Mouse (Mus musculus): ENCODE results near the gene Eif3i. TPM values are rescaled to one million over a fixed set of nuclear protein-coding genes. Genes with fewer than 3 reads are reported as not detected.
"Not testable (repeated sequence)": the region's sequence is repeated elsewhere in the genome, so short reads cannot be mapped to it uniquely, and the experiment has no call there.

Eif3i gene
- polyA plus RNA-seq, 1 experiment from 2014 or later, result 270 TPM

- peak; percentile 65 for ATAC-seq (ENCODE audit: insufficient number of reproducible peaks, low FRiP score, low TSS enrichment, low read depth)
- WGBS, result under 1% methylated on average over 24 of the region's 24 CpGs
- peak overlapping the region; percentile 45; the same call in 1 of the 2 replicates for H3K27ac ChIP-seq (replicated peaks)
These were observed 44.5 kb downstream of the Eif3i start for GRCm38 (mm10) chr4:129555862-129556531.

GRCm38 (mm10) chr4:129555421-129555861 lies 45.0 kb downstream of the Eif3i start:
- Histone ChIP-seq H3K9me3 (replicated peaks) (no peaks in the 10 kb centered on the region), H3K4me1 (peaks cover 19% of the 10 kb centered on the region), H3K4me2 (replicated peaks) (peak overlapping the region; percentile 86), H3K4me3 (replicated peaks) (peak overlapping the region; percentile 53), H3K27ac (replicated peaks) (no peak overlapping the region), H3K27me3 (no peaks in the 10 kb centered on the region), H3K9ac (0 out of 2 replicates have a peak overlapping the region, but pooled peaks have one; percentile 26), H3K36me3 (no peaks in the 10 kb centered on the region)
- 3% methylated on average over 16 of the region's 16 CpGs for WGBS
- ATAC-seq (ENCODE audit: insufficient number of reproducible peaks, low FRiP score, low TSS enrichment, low read depth), result 0 out of 2 replicates have a peak, but pooled peaks have one; percentile 27

More at GRCm38 (mm10) chr4:129555862-129556531, 44.5 kb downstream of the Eif3i start:
- H3K9me3 ChIP-seq (replicated peaks), result no peaks in the 10 kb centered on the region
- H3K9ac ChIP-seq, result peak overlapping the region; percentile 26; the same call in 1 of the 2 replicates
- H3K27me3 ChIP-seq, result no peaks in the 10 kb centered on the region
- no peaks in the 10 kb centered on the region for H3K36me3 ChIP-seq
- H3K4me2 ChIP-seq (replicated peaks), result peak overlapping the region; percentile 86
- peaks cover 19% of the 10 kb centered on the region for H3K4me1 ChIP-seq
- H3K4me3 ChIP-seq (replicated peaks), result peak overlapping the region; percentile 53

GRCm38 (mm10) chr4:129554512-129554911 lies 45.9 kb downstream of the Eif3i start:
- WGBS, result 84% methylated on average over 6 of the region's 6 CpGs

GRCm38 (mm10) chr4:129550295-129550694 lies 50.2 kb downstream of the Eif3i start:
- Histone ChIP-seq H3K27ac (replicated peaks) (no peak overlapping the region), H3K9me3 (replicated peaks) (no peaks in the 10 kb centered on the region), H3K36me3 (no peaks in the 10 kb centered on the region)

More at GRCm38 (mm10) chr4:129554512-129554911, 45.9 kb downstream of the Eif3i start:
- H3K4me3 ChIP-seq (replicated peaks); H3K27me3 ChIP-seq; ATAC-seq (ENCODE audit: insufficient number of reproducible peaks, low FRiP score, low TSS enrichment, low read depth); H3K9me3 ChIP-seq (replicated peaks); H3K4me2 ChIP-seq (replicated peaks); H3K36me3 ChIP-seq; H3K9ac ChIP-seq; H3K27ac ChIP-seq (replicated peaks): not testable (repeated sequence)
- H3K4me1 ChIP-seq, result peaks cover 19% of the 10 kb centered on the region

GRCm38 (mm10) chr4:129549306-129549705 lies 51.1 kb downstream of the Eif3i start:
- Histone ChIP-seq H3K27me3 (no peaks in the 10 kb centered on the region), H3K9ac (no peak overlapping the region), H3K4me1 (no peaks in the 10 kb centered on the region), H3K9me3 (replicated peaks) (no peaks in the 10 kb centered on the region), H3K4me3 (replicated peaks) (no peak overlapping the region), H3K4me2 (replicated peaks) (no peak overlapping the region), H3K27ac (replicated peaks) (no peak overlapping the region), H3K36me3 (no peaks in the 10 kb centered on the region)
- WGBS, result 86% methylated on average over 2 of the region's 2 CpGs
- no peak for ATAC-seq (ENCODE audit: insufficient number of reproducible peaks, low FRiP score, low TSS enrichment, low read depth)

More at GRCm38 (mm10) chr4:129550295-129550694, 50.2 kb downstream of the Eif3i start:
- Histone ChIP-seq H3K4me1 (peaks cover 1% of the 10 kb centered on the region), H3K27me3 (no peaks in the 10 kb centered on the region), H3K4me2 (replicated peaks) (no peak overlapping the region), H3K4me3 (replicated peaks) (no peak overlapping the region), H3K9ac (no peak overlapping the region)
- WGBS, result 47% methylated on average over 1 of the region's 1 CpGs
- ATAC-seq (ENCODE audit: insufficient number of reproducible peaks, low FRiP score, low TSS enrichment, low read depth), result no peak

- not testable (repeated sequence) for H3K4me1 ChIP-seq; H3K4me3 ChIP-seq (replicated peaks); H3K36me3 ChIP-seq; H3K27me3 ChIP-seq; H3K4me2 ChIP-seq (replicated peaks); H3K9me3 ChIP-seq (replicated peaks); H3K27ac ChIP-seq (replicated peaks); ATAC-seq (ENCODE audit: insufficient number of reproducible peaks, low FRiP score, low TSS enrichment, low read depth); H3K9ac ChIP-seq
- 79% methylated on average over 4 of the region's 4 CpGs for WGBS
These were observed 52.8 kb downstream of the Eif3i start for GRCm38 (mm10) chr4:129547631-129548030.

- WGBS, result 87% methylated on average over 4 of the region's 4 CpGs
- Histone ChIP-seq H3K4me3 (replicated peaks) (no peak overlapping the region), H3K4me2 (replicated peaks) (no peak overlapping the region), H3K27me3 (no peaks in the 10 kb centered on the region), H3K4me1 (peaks cover 10% of the 10 kb centered on the region), H3K36me3 (no peaks in the 10 kb centered on the region), H3K27ac (replicated peaks) (no peak overlapping the region), H3K9ac (no peak overlapping the region), H3K9me3 (replicated peaks) (no peaks in the 10 kb centered on the region)
- no peak for ATAC-seq (ENCODE audit: insufficient number of reproducible peaks, low FRiP score, low TSS enrichment, low read depth)
These were observed 56.3 kb downstream of the Eif3i start for GRCm38 (mm10) chr4:129544106-129544505.

GRCm38 (mm10) chr4:129542592-129543141 lies 57.8 kb downstream of the Eif3i start, which contains the start of gene Hdac1:
Gene Hdac1 (minus strand): TSS chr4:129542713.
- Histone ChIP-seq H3K27ac (replicated peaks) (peak within 1 kb of the TSS; percentile 90), H3K4me3 (replicated peaks) (peak within 1 kb of the TSS; percentile 85), H3K9ac (peak within 1 kb of the TSS; percentile 79), H3K36me3 (peaks cover 5% of the 10 kb centered on the region), H3K9me3 (replicated peaks) (no peaks in the 10 kb centered on the region), H3K27me3 (no peaks in the 10 kb centered on the region), H3K4me1 (peaks cover 10% of the 10 kb centered on the region), H3K4me2 (replicated peaks) (peak within 1 kb of the TSS; percentile 67)
- ATAC-seq (ENCODE audit: insufficient number of reproducible peaks, low FRiP score, low TSS enrichment, low read depth), result peak; percentile 100
- WGBS, result 2% methylated on average over 46 of the region's 46 CpGs

Small RNA genes within 50 kb of the gene (microRNA-seq; reads per million reads assigned to microRNA genes)
- gene Mir8119 (ENCODE audit: borderline number of aligned reads), result not detected

Other genes with a start within 250 kb of the Eif3i start
- 12.8 and 14.1 TPM in 2 replicates for gene Zbtb8a, start 222.5 kb downstream of the Eif3i start, polyA plus RNA-seq (2015; fragmentation: Nextera tagmentation; extraction: Ambion mirVana)
- 1.2 and 1.3 TPM in 2 replicates for gene Zbtb8b, start 159.8 kb downstream of the Eif3i start, polyA plus RNA-seq (2015; fragmentation: Nextera tagmentation; extraction: Ambion mirVana)
- gene Bsdc1, start 139.1 kb downstream of the Eif3i start, polyA plus RNA-seq (2015; fragmentation: Nextera tagmentation; extraction: Ambion mirVana), result 31.2 and 32.4 TPM in 2 replicates
- not detected in 2 replicates for gene Tssk3, start 109.6 kb downstream of the Eif3i start, polyA plus RNA-seq (2015; fragmentation: Nextera tagmentation; extraction: Ambion mirVana)
- not detected in 2 replicates for gene Fam229a, start 109.5 kb downstream of the Eif3i start, polyA plus RNA-seq (2015; fragmentation: Nextera tagmentation; extraction: Ambion mirVana)
- gene Marcksl1, start 87.1 kb downstream of the Eif3i start, polyA plus RNA-seq (2015; fragmentation: Nextera tagmentation; extraction: Ambion mirVana), result 610 and 641 TPM in 2 replicates
- gene Hdac1, start 57.9 kb downstream of the Eif3i start, polyA plus RNA-seq (2015; fragmentation: Nextera tagmentation; extraction: Ambion mirVana), result 200 and 207 TPM in 2 replicates
- 5.5 and 6.8 TPM in 2 replicates for gene Lck, start 27.0 kb downstream of the Eif3i start, polyA plus RNA-seq (2015; fragmentation: Nextera tagmentation; extraction: Ambion mirVana)
- 6.7 and 7.5 TPM in 2 replicates for gene Fam167b, start 22.1 kb downstream of the Eif3i start, polyA plus RNA-seq (2015; fragmentation: Nextera tagmentation; extraction: Ambion mirVana)
- 197 and 210 TPM in 2 replicates for gene Tmem234, start within 50 bp of the Eif3i start, polyA plus RNA-seq (2015; fragmentation: Nextera tagmentation; extraction: Ambion mirVana)
- gene Dcdc2b, start 13.6 kb upstream of the Eif3i start, polyA plus RNA-seq (2015; fragmentation: Nextera tagmentation; extraction: Ambion mirVana), result 3.4 and 3.7 TPM in 2 replicates
- 31.8 and 34.1 TPM in 2 replicates for gene Iqcc, start 18.5 kb upstream of the Eif3i start, polyA plus RNA-seq (2015; fragmentation: Nextera tagmentation; extraction: Ambion mirVana)
- 63.3 and 66.7 TPM in 2 replicates for gene Ccdc28b, start 23.3 kb upstream of the Eif3i start, polyA plus RNA-seq (2015; fragmentation: Nextera tagmentation; extraction: Ambion mirVana)
- gene Txlna, start 40.4 kb upstream of the Eif3i start, polyA plus RNA-seq (2015; fragmentation: Nextera tagmentation; extraction: Ambion mirVana), result 88.0 and 91.4 TPM in 2 replicates
- 15.3 and 16.3 TPM in 2 replicates for gene Kpna6, start 72.1 kb upstream of the Eif3i start, polyA plus RNA-seq (2015; fragmentation: Nextera tagmentation; extraction: Ambion mirVana)
- gene Tmem39b, start 96.2 kb upstream of the Eif3i start, polyA plus RNA-seq (2015; fragmentation: Nextera tagmentation; extraction: Ambion mirVana), result 13.5 and 15.0 TPM in 2 replicates
- gene Khdrbs1, start 141.7 kb upstream of the Eif3i start, polyA plus RNA-seq (2015; fragmentation: Nextera tagmentation; extraction: Ambion mirVana), result 98.8 and 99.1 TPM in 2 replicates
- gene Ptp4a2, start 210.6 kb upstream of the Eif3i start, polyA plus RNA-seq (2015; fragmentation: Nextera tagmentation; extraction: Ambion mirVana), result 316 and 324 TPM in 2 replicates